Comparison of ENCODE assay signal across 9 mouse cellular contexts in genomic region chr1:129208406-129208805, GRCm38 (mm10).
DNase-seq lines count a peak whose midpoint lies in the region; ATAC-seq lines count a peak whose summit lies in the region.
"Had no signal": no experiment of that assay in that cellular context is flagged by ENCODE, and none has a peak within 500 bp of the region (broad histone marks: within the 10 kb centered on the region; RNA-seq: fewer than 3 reads in every experiment).

No protein-coding gene starts in this region.

- ATAC-seq in embryonic facial prominence, embryonic 11.5 days (replicated peaks; ENCODE audit: insufficient number of reproducible peaks, low FRiP score, low TSS enrichment, low read depth): peak; percentile 94
- peak; percentile 90 for ATAC-seq in frontal cortex, adult (ENCODE audit: low TSS enrichment)
- peak; percentile 96 for ATAC-seq in neural tube, embryonic 14.5 days (ENCODE audit: low read depth)

- H3K4me3 ChIP-seq in embryonic facial prominence, embryonic 11.5 days (ENCODE audit: low read depth, low read length): no peak overlapping the region
- no peak overlapping the region for H3K4me3 ChIP-seq in neural tube, embryonic 14.5 days (ENCODE audit: low read depth, low read length)
- H3K4me3 ChIP-seq: heart, embryonic 15.5 days had no signal

- whole genome bisulfite sequencing in embryonic facial prominence, embryonic 11.5 days: 22% methylated on average over 2 of the region's 2 CpGs
- 7% methylated on average over 2 of the region's 2 CpGs for WGBS in neural tube, embryonic 14.5 days

- H3K4me2 ChIP-seq in embryonic facial prominence, embryonic 11.5 days (ENCODE audit: low read depth, low read length): no peak overlapping the region
- no peak overlapping the region for H3K4me2 ChIP-seq in neural tube, embryonic 14.5 days (ENCODE audit: low read depth, low read length)
- H3K4me2 ChIP-seq: heart, embryonic 15.5 days had no signal

- peak; percentile 38 for DNase-seq in embryonic facial prominence, embryonic 11.5 days (ENCODE audit: low spot score)
- DNase-seq in layer of hippocampus, postnatal 36 days: peak; percentile 27 to 40
- DNase-seq in yolk sac, embryonic 10.5 days (ENCODE audit: low spot score): no peak
- DNase-seq in kidney, postnatal 14 days: no peak
- no peak for DNase-seq in adrenal gland, postnatal 10 days
- DNase-seq: cerebellum, adult 11 months had no signal

- H3K9me3 ChIP-seq in embryonic facial prominence, embryonic 11.5 days (replicated peaks; ENCODE audit: control insufficient read depth, low read length): no peaks in the 10 kb centered on the region
- no peaks in the 10 kb centered on the region for H3K9me3 ChIP-seq in neural tube, embryonic 14.5 days (ENCODE audit: control insufficient read depth, low read length)
- H3K9me3 ChIP-seq: heart, embryonic 15.5 days had no signal

- no peak overlapping the region for H3K9ac ChIP-seq in embryonic facial prominence, embryonic 11.5 days (replicated peaks; ENCODE audit: low read length)
- no peak overlapping the region for H3K9ac ChIP-seq in neural tube, embryonic 14.5 days (replicated peaks; ENCODE audit: low read depth, low read length)
- H3K9ac ChIP-seq: heart, embryonic 15.5 days had no signal

- no peaks in the 10 kb centered on the region for H3K27me3 ChIP-seq in embryonic facial prominence, embryonic 11.5 days (ENCODE audit: control insufficient read depth, insufficient read depth, low read length)
- no peaks in the 10 kb centered on the region for H3K27me3 ChIP-seq in neural tube, embryonic 14.5 days (ENCODE audit: control insufficient read depth, insufficient read depth, low read length)
- H3K27me3 ChIP-seq: heart, embryonic 15.5 days had no signal

- H3K27ac ChIP-seq in embryonic facial prominence, embryonic 11.5 days (replicated peaks; ENCODE audit: low read depth, low read length): no peak overlapping the region
- peak overlapping the region; percentile 55; the same call in 1 of the 2 replicates for H3K27ac ChIP-seq in neural tube, embryonic 14.5 days (ENCODE audit: low read depth, low read length)
- H3K27ac ChIP-seq: heart, embryonic 15.5 days had no signal

- H3K36me3 ChIP-seq in embryonic facial prominence, embryonic 11.5 days (replicated peaks; ENCODE audit: control insufficient read depth, insufficient read depth, low read depth, low read length): no peaks in the 10 kb centered on the region
- no peaks in the 10 kb centered on the region for H3K36me3 ChIP-seq in neural tube, embryonic 14.5 days (ENCODE audit: control insufficient read depth, insufficient read depth, low read length)
- H3K36me3 ChIP-seq: heart, embryonic 15.5 days had no signal

- H3K4me1 ChIP-seq in embryonic facial prominence, embryonic 11.5 days (ENCODE audit: control insufficient read depth, insufficient read depth, low read length): no peaks in the 10 kb centered on the region
- no peaks in the 10 kb centered on the region for H3K4me1 ChIP-seq in neural tube, embryonic 14.5 days (ENCODE audit: control insufficient read depth, insufficient read depth, low read length)
- H3K4me1 ChIP-seq: heart, embryonic 15.5 days had no signal

Comparison
In these comparisons a context has a peak if more than half of its experiments do, and no peak if none do; other contexts are left out.
1. DNase-seq: peak in embryonic facial prominence, embryonic 11.5 days (single experiment) and layer of hippocampus, postnatal 36 days (2 of 2); none in yolk sac, embryonic 10.5 days (single experiment), kidney, postnatal 14 days (single experiment) and adrenal gland, postnatal 10 days (single experiment).
2. Peak in every context shown above with its lines, with median percentiles within 50 percentile points of each other: ATAC-seq.